Mouse (Mus musculus) megakaryocyte, adult 5-6 weeks (primary cell): ENCODE measurements around the gene Hp. TPM values are rescaled to one million over a fixed set of nuclear protein-coding genes. Genes with fewer than 3 reads are reported as not detected.

Experiments
- ATAC-seq: 2 replicates; pipeline ENCODE4 v1.8.0; 2016; ENCODE audit warnings: mild to moderate bottlenecking, inconsistent platforms; ENCODE audit not compliant: poor library complexity, severe bottlenecking
- total RNA-seq, 2 experiments: library from RNA; stranded (forward) in 1 of 2; stranded (reverse) in 1 of 2; fragments of 153-499, 151-499 nt in 1 of 2; fragments of 221-1000, 200-1000 nt in 1 of 2; gene quantifications; 2 replicates each; pipeline versions ENCODE4 v1.2.3 to v1.2.4; 2015 to 2017

Hp gene
- total RNA-seq, 2 experiments from 2014 or later, result 423 to 667 TPM

GRCm38 (mm10) chr8:109564766-109565165 lies 14.2 kb downstream of the Hp start:
- no peak for ATAC-seq

- ATAC-seq, result peak; percentile 52
Observed at GRCm38 (mm10) chr8:109563881-109564280, 15.1 kb downstream of the Hp start.

- ATAC-seq, result peak; percentile 68; the same call in 1 of the 2 replicates
Observed at GRCm38 (mm10) chr8:109551663-109552062, 27.3 kb downstream of the Hp start.

GRCm38 (mm10) chr8:109544049-109544448 lies 34.9 kb downstream of the Hp start:
- ATAC-seq, result no peak

GRCm38 (mm10) chr8:109542748-109543519 lies 36.0 kb downstream of the Hp start:
- ATAC-seq, result no peak

GRCm38 (mm10) chr8:109542165-109542564 lies 36.8 kb downstream of the Hp start:
- no peak for ATAC-seq

- peak; percentile 91 for ATAC-seq
Observed at GRCm38 (mm10) chr8:109536703-109537102, 42.3 kb downstream of the Hp start.

- peak; percentile 60 for ATAC-seq
Observed at GRCm38 (mm10) chr8:109535140-109535990, 43.6 kb downstream of the Hp start.

Other genes with a start within 250 kb of the Hp start
- gene Pmfbp1, start 85.1 kb downstream of the Hp start, total RNA-seq (2015), result not detected in 2 replicates
- gene Pmfbp1, start 85.1 kb downstream of the Hp start, total RNA-seq (2017), result not detected in 2 replicates
- gene Dhx38, start 13.3 kb downstream of the Hp start, total RNA-seq (2015), result 14.6 and 19.0 TPM in 2 replicates
- 67.4 and 75.9 TPM in 2 replicates for gene Dhx38, start 13.3 kb downstream of the Hp start, total RNA-seq (2017)
- 6.2 and 7.9 TPM in 2 replicates for gene Txnl4b, start 13.3 kb downstream of the Hp start, total RNA-seq (2015)
- gene Txnl4b, start 13.3 kb downstream of the Hp start, total RNA-seq (2017), result 18.2 and 19.0 TPM in 2 replicates
- gene Dhodh, start 29.5 kb upstream of the Hp start, total RNA-seq (2015), result 7.0 and 8.6 TPM in 2 replicates
- gene Dhodh, start 29.5 kb upstream of the Hp start, total RNA-seq (2017), result 5.4 and 16.1 TPM in 2 replicates
- gene Pkd1l3, start 35.3 kb upstream of the Hp start, total RNA-seq (2015), result 0.57 TPM in 1 of 2 replicates, not detected in the other
- gene Pkd1l3, start 35.3 kb upstream of the Hp start, total RNA-seq (2017), result not detected in 2 replicates
- 88.7 and 95.1 TPM in 2 replicates for gene Ist1, start 114.1 kb upstream of the Hp start, total RNA-seq (2015)
- gene Ist1, start 114.1 kb upstream of the Hp start, total RNA-seq (2017), result 97.5 and 108 TPM in 2 replicates
- 4.7 and 6.0 TPM in 2 replicates for gene Zfp821, start 126.4 kb upstream of the Hp start, total RNA-seq (2015)
- 8.4 and 9.3 TPM in 2 replicates for gene Zfp821, start 126.4 kb upstream of the Hp start, total RNA-seq (2017)
- gene Atxn1l, start 158.6 kb upstream of the Hp start, total RNA-seq (2015), result 14.5 and 15.0 TPM in 2 replicates
- 17.7 and 21.3 TPM in 2 replicates for gene Atxn1l, start 158.6 kb upstream of the Hp start, total RNA-seq (2017)
- gene Ap1g1, start 199.4 kb upstream of the Hp start, total RNA-seq (2015), result 80.6 and 85.2 TPM in 2 replicates
- 68.4 and 80.5 TPM in 2 replicates for gene Ap1g1, start 199.4 kb upstream of the Hp start, total RNA-seq (2017)